Mouse (Mus musculus): ENCODE data around the gene Ednra. TPM values are rescaled to one million over a fixed set of nuclear protein-coding genes. Genes with fewer than 3 reads are reported as not detected.

Gene Ednra
- polyA plus RNA-seq, 1 experiment, result 3.3 TPM

- H3K4me1 ChIP-seq (replicated peaks; ENCODE audit: control insufficient read depth, insufficient read depth, low read length), result no peaks in the 10 kb centered on the region
- H3K36me3 ChIP-seq (ENCODE audit: control insufficient read depth, insufficient read depth, low read length), result no peaks in the 10 kb centered on the region
- H3K4me3 ChIP-seq (ENCODE audit: control insufficient read depth, insufficient read depth, low read length), result no peak overlapping the region
- 89% methylated on average over 8 of the region's 8 CpGs for WGBS
- TF ChIP-seq POLR2A (IDR thresholded peaks at IDR 0.05; ENCODE audit: control insufficient read depth, extremely low read depth, insufficient read depth, low read length, poor library complexity) (no peak), CTCF (IDR thresholded peaks at IDR 0.05; ENCODE audit: borderline replicate concordance, control insufficient read depth, extremely low read depth, insufficient read depth, low read length, poor library complexity) (no peak)
- no peaks in the 10 kb centered on the region for H3K27me3 ChIP-seq (ENCODE audit: control insufficient read depth, insufficient read depth, low read length)
- H3K27ac ChIP-seq (ENCODE audit: control insufficient read depth, insufficient read depth, low read length), result no peak overlapping the region
- DNase-seq, result no peak
Measured at GRCm38 (mm10) chr8:77764253-77764652, 40.0 kb upstream of the Ednra start.

GRCm38 (mm10) chr8:77762967-77763366 lies 38.7 kb upstream of the Ednra start:
- Histone ChIP-seq H3K4me3 (ENCODE audit: control insufficient read depth, insufficient read depth, low read length) (no peak overlapping the region), H3K27ac (ENCODE audit: control insufficient read depth, insufficient read depth, low read length) (no peak overlapping the region), H3K36me3 (ENCODE audit: control insufficient read depth, insufficient read depth, low read length) (no peaks in the 10 kb centered on the region), H3K4me1 (replicated peaks; ENCODE audit: control insufficient read depth, insufficient read depth, low read length) (no peaks in the 10 kb centered on the region), H3K27me3 (ENCODE audit: control insufficient read depth, insufficient read depth, low read length) (no peaks in the 10 kb centered on the region)
- TF ChIP-seq POLR2A (IDR thresholded peaks at IDR 0.05; ENCODE audit: control insufficient read depth, extremely low read depth, insufficient read depth, low read length, poor library complexity), result no peak
- TF ChIP-seq CTCF (IDR thresholded peaks at IDR 0.05; ENCODE audit: borderline replicate concordance, control insufficient read depth, extremely low read depth, insufficient read depth, low read length, poor library complexity), result no peak
- no peak for DNase-seq
- WGBS, result 86% methylated on average over 3 of the region's 3 CpGs

GRCm38 (mm10) chr8:77755441-77755840 lies 31.2 kb upstream of the Ednra start:
- TF ChIP-seq CTCF (IDR thresholded peaks at IDR 0.05; ENCODE audit: borderline replicate concordance, control insufficient read depth, extremely low read depth, insufficient read depth, low read length, poor library complexity) (no peak), POLR2A (IDR thresholded peaks at IDR 0.05; ENCODE audit: control insufficient read depth, extremely low read depth, insufficient read depth, low read length, poor library complexity) (no peak)
- no peak overlapping the region for H3K27ac ChIP-seq (ENCODE audit: control insufficient read depth, insufficient read depth, low read length)
- WGBS, result 89% methylated on average over 4 of the region's 4 CpGs
- no peaks in the 10 kb centered on the region for H3K36me3 ChIP-seq (ENCODE audit: control insufficient read depth, insufficient read depth, low read length)
- H3K27me3 ChIP-seq (ENCODE audit: control insufficient read depth, insufficient read depth, low read length), result no peaks in the 10 kb centered on the region
- no peak overlapping the region for H3K4me3 ChIP-seq (ENCODE audit: control insufficient read depth, insufficient read depth, low read length)
- H3K4me1 ChIP-seq (replicated peaks; ENCODE audit: control insufficient read depth, insufficient read depth, low read length), result no peaks in the 10 kb centered on the region
- no peak for DNase-seq

- no peak for TF ChIP-seq POLR2A (IDR thresholded peaks at IDR 0.05; ENCODE audit: control insufficient read depth, extremely low read depth, insufficient read depth, low read length, poor library complexity)
- no peak for TF ChIP-seq CTCF (IDR thresholded peaks at IDR 0.05; ENCODE audit: borderline replicate concordance, control insufficient read depth, extremely low read depth, insufficient read depth, low read length, poor library complexity)
- 91% methylated on average over 5 of the region's 5 CpGs for WGBS
- Histone ChIP-seq H3K27me3 (ENCODE audit: control insufficient read depth, insufficient read depth, low read length) (no peaks in the 10 kb centered on the region), H3K4me3 (ENCODE audit: control insufficient read depth, insufficient read depth, low read length) (no peak overlapping the region), H3K36me3 (ENCODE audit: control insufficient read depth, insufficient read depth, low read length) (no peaks in the 10 kb centered on the region), H3K27ac (ENCODE audit: control insufficient read depth, insufficient read depth, low read length) (no peak overlapping the region), H3K4me1 (replicated peaks; ENCODE audit: control insufficient read depth, insufficient read depth, low read length) (no peaks in the 10 kb centered on the region)
- no peak for DNase-seq
Measured at GRCm38 (mm10) chr8:77753796-77754195, 29.5 kb upstream of the Ednra start.

- no peaks in the 10 kb centered on the region for H3K27me3 ChIP-seq (ENCODE audit: control insufficient read depth, insufficient read depth, low read length)
- no peaks in the 10 kb centered on the region for H3K36me3 ChIP-seq (ENCODE audit: control insufficient read depth, insufficient read depth, low read length)
- no peak overlapping the region for H3K27ac ChIP-seq (ENCODE audit: control insufficient read depth, insufficient read depth, low read length)
- DNase-seq, result no peak
- 94% methylated on average over 3 of the region's 3 CpGs for WGBS
- H3K4me3 ChIP-seq (ENCODE audit: control insufficient read depth, insufficient read depth, low read length), result no peak overlapping the region
- H3K4me1 ChIP-seq (replicated peaks; ENCODE audit: control insufficient read depth, insufficient read depth, low read length), result no peaks in the 10 kb centered on the region
- TF ChIP-seq CTCF (IDR thresholded peaks at IDR 0.05; ENCODE audit: borderline replicate concordance, control insufficient read depth, extremely low read depth, insufficient read depth, low read length, poor library complexity) (no peak), POLR2A (IDR thresholded peaks at IDR 0.05; ENCODE audit: control insufficient read depth, extremely low read depth, insufficient read depth, low read length, poor library complexity) (no peak)
Measured at GRCm38 (mm10) chr8:77752041-77752440, 27.8 kb upstream of the Ednra start.

GRCm38 (mm10) chr8:77750407-77750806 lies 26.1 kb upstream of the Ednra start:
- TF ChIP-seq CTCF (IDR thresholded peaks at IDR 0.05; ENCODE audit: borderline replicate concordance, control insufficient read depth, extremely low read depth, insufficient read depth, low read length, poor library complexity), result no peak
- TF ChIP-seq POLR2A (IDR thresholded peaks at IDR 0.05; ENCODE audit: control insufficient read depth, extremely low read depth, insufficient read depth, low read length, poor library complexity), result no peak
- 84% methylated on average over 4 of the region's 4 CpGs for WGBS
- H3K27me3 ChIP-seq (ENCODE audit: control insufficient read depth, insufficient read depth, low read length), result no peaks in the 10 kb centered on the region

GRCm38 (mm10) chr8:77744476-77744875 lies 20.2 kb upstream of the Ednra start:
- no peaks in the 10 kb centered on the region for H3K36me3 ChIP-seq (ENCODE audit: control insufficient read depth, insufficient read depth, low read length)
- no peak overlapping the region for H3K4me3 ChIP-seq (ENCODE audit: control insufficient read depth, insufficient read depth, low read length)
- H3K27me3 ChIP-seq (ENCODE audit: control insufficient read depth, insufficient read depth, low read length), result no peaks in the 10 kb centered on the region
- WGBS, result 94% methylated on average over 3 of the region's 3 CpGs
- H3K27ac ChIP-seq (ENCODE audit: control insufficient read depth, insufficient read depth, low read length), result no peak overlapping the region
- TF ChIP-seq POLR2A (IDR thresholded peaks at IDR 0.05; ENCODE audit: control insufficient read depth, extremely low read depth, insufficient read depth, low read length, poor library complexity), result no peak
- no peaks in the 10 kb centered on the region for H3K4me1 ChIP-seq (replicated peaks; ENCODE audit: control insufficient read depth, insufficient read depth, low read length)
- no peak for DNase-seq

More at GRCm38 (mm10) chr8:77750407-77750806, 26.1 kb upstream of the Ednra start:
- H3K4me3 ChIP-seq (ENCODE audit: control insufficient read depth, insufficient read depth, low read length), result no peak overlapping the region
- DNase-seq, result no peak
- H3K4me1 ChIP-seq (replicated peaks; ENCODE audit: control insufficient read depth, insufficient read depth, low read length), result no peaks in the 10 kb centered on the region
- H3K36me3 ChIP-seq (ENCODE audit: control insufficient read depth, insufficient read depth, low read length), result no peaks in the 10 kb centered on the region
- H3K27ac ChIP-seq (ENCODE audit: control insufficient read depth, insufficient read depth, low read length), result no peak overlapping the region
